Mouse (Mus musculus) right cerebral cortex, postnatal 4 days (tissue): ENCODE measurements at regions not wholly inside any gene's neighbourhood (a gene's known extent, or its start where the extent isn't known, plus 50 kb on each side); places are given as distances from the start of the nearest gene placed in this dataset.
A peak's percentile ranks its signal among the peaks of the same experiment; 100 is the strongest.
"Not testable (repeated sequence)": the region's sequence is repeated elsewhere in the genome, so short reads cannot be mapped to it uniquely, and the experiment has no call there.

Experiments
- DNase-seq: peaks from one replicate; pipeline ENCODE4 v3.0.0-alpha.2; 2022

DNA sequence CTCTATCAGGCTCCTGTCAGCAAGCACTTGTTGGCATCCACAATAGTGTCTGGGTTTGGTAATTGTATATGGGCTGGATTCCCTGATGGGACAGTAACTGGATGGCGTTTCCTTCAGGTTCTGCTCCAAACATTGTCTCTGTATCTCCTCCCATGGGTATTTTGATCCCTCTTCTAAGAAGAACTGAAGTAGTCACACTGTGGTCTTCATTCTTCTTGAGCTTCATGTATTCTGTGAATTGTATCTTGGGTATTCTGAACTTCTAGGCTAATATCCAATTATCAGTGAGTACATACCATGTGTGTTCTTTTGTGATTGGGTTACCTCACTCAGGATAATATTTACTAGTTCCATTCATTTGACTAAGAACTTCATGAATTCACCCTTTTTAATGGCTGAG, 119.2 kb upstream of the Gm21119 start:
- not testable (repeated sequence) for DNase-seq

DNA sequence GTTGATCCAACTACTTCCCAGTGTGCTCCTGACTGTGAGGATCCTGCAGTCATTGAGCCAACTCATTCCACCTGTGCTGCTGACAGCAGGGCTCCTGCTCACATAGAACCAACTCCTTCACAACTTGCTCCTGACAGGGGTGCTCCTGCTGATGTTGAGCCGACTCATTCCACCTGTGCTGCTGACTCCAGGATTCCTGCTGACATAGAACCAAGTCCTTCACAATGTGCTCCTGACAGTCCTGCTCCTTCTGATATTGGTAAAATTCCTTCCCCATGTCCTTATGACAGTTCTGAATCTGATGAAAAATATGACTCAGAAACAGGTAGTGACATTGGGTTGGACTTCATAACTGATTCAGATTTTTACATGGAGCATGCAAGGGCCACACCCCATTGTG, 100.8 kb upstream of the Gm21119 start:
- DNase-seq = not testable (repeated sequence)

DNA sequence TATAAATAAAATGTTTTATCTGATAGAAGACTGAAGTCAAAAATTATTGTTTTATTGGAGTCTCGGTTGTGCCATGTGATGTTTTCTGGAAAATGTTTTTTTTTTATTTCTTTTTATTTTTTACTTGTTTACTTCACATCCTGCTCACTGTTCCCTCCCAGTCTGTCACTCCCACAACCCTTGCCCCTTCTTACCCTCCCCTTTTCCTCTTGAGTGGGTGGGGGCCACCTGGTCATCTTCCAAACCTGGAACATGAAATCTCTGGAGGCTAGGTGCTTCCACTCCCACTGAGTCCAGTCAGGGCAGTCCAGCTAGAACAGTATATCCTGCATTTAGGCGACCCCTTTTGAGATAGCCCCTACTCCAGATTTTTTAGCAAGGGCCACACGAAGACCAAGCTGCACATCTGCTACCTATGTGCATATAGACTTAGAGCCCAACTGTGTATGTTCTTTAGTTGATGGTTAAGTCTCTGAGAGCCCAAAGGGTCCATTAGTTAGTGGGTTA, 98.3 kb upstream of the Gm21119 start:
- DNase-seq = not testable (repeated sequence)

DNA sequence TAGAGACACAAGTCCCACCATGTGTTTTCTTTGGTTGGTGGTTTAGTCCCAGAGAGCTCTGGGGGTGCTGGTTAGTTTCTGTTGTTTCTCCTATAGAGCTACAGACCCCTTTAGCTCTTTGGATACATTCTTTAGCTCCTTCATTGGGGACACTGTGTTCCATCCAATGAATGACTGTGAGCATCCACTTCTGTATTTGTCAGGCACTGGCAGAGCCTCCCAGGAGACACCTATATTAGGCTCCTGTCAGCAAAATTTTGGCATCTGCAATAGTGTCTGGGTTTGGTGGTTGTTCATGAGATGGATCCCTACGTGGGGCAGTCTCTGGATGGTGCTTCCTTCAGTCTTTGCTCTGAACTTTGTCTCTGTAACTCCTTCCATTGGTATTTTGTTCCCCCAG, 97.2 kb upstream of the Gm21119 start:
- DNase-seq = not testable (repeated sequence)

DNA sequence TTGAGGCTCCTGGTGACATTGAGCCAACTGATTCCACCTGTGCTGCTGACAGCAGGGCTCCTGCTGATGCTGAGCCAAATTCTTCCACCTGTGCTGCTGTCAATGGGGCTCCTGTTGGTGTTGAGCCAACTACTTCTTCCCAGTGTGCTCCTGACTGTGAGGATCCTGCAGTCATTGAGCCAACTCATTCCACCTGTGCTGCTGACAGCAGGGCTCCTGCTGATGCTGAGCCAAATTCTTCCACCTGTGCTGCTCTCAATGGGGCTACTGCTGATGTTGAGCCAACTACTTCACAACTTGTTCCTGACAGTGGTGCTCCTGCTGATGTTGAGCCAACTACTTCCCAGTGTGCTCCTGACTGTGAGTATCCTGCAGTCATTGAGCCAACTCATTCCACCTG, 90.2 kb upstream of the Gm21119 start:
- DNase-seq = not testable (repeated sequence)

DNA sequence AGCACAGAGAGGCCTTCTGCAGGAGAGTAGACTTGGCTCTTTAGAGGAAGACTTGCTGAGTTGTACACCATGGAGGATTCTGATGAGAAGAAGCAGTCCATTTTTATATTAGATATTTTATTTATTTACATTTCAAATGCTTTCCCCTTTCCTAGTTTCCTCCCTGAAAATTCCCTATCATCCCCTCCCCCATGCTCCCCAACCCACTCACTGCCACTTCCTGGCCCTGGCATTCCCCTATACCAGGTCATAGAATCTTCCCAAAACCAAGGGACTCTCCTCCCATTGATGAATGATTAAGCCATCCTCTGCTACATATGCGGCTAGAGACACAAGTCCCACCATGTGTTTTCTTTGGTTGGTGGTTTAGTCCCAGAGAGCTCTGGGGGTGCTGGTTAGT, 85.7 kb upstream of the Gm21119 start:
- DNase-seq = not testable (repeated sequence)

DNA sequence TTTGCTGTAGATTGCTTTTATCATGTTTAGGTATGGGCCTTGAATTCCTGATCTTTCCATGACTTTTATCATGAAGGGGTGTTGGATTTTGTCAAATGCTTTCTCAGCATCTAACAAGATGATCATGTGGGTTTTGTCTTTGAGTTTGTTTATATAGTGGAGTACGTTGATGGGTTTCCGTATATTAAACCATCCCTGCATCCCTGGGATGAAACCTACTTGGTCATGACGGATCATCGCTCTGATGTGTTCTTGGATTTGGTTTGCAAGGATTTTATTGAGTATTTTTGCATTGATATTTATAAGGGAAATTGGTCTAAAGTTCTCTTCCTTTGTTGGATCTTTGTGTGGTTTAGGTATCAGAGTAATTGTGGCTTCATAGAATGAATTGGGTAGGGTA, 75.7 kb upstream of the Gm21119 start:
- DNase-seq = not testable (repeated sequence)

DNA sequence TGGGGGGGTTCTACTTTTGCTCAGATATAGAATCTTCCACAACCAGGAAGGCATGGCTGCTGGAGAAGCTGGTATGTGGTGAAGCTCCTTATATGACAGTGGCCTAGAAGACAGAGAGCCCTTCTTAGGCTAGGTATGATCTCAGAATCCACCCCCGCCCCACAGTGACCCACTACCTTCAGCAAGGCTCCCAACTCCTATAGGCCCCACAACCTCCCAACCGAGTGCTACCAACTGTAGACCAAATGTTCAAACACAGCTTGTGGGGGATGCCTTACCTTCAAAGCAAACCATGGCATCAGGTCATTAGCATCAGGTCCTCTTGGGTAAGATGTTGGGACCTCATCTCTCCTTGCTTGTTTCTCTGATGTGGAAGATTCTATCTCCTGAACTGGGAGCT, 70.6 kb upstream of the Gm21119 start:
- DNase-seq = not testable (repeated sequence)

DNA sequence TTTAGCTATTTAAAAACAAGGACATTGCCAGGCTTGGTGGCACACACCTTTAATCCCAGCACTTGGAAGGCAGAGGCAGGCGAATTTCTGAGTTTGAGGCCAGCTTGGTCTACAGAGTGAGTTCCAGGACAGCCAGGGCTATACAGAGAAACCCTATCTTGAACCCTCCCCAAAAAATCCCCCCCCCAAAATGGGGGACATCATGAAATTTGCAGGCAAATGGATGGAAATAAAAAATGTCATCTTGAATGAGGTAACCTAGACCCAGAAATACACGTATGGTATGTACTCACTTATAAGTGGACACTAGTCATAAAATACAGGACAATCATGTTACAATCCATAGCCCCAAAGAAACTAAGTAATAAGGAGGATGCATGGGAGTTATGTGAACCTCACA, 69.4 kb upstream of the Gm21119 start:
- peak; percentile 1 for DNase-seq

DNA sequence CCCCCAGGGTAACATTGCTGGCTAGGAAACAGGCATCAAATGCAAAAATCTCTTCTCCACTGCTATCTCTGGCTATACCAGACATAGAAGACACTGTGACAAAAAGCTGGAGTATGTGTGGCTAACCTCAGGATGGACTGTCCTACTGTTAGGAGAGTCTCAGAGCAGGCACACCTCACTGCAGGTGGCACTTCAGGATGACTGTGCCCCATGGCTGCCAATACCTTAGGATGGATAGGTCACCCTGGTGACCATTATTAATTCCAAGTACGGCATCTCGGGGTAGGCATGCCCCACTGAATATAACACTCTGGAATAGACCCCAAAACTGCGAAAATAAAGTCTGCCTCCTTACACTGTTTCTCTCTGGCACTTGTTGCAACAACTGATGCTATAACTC, 68.3 kb upstream of the Gm21119 start:
- DNase-seq = not testable (repeated sequence)

DNA sequence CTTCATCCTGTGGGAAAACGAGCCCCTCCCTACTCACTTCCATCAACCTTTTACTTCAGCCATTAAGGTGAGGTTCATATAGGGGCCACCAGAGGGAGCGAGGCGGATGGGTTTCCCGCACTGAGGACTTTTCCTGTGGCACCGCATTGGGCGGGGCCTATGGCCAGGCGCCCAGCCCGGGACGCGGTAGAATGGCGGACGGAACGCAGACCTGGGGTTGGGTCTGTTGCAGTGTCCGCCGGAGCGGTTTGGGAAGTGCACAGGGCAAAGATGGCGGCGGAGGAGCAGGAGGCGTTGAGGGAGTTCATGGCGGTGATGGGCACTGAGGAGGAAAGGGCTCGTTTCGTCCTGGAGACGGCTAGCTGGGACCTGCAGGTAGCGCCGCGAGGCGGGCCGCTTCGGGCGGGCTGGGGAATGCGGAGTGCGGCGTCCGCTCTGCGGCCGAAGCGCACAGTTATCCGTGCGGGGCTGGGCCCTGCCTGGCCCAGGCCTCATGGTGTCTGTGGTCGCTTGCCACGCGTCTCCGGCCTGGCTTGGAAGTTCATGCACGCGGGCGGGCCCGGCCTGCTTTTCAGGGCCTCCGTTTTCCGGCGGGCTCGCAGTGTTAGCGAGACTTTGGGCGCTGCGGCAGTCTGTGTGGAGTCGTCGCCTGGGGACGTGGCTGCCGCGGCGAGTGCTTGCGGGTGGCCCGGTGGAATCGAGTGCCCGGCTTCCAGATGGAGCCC, 64.5 kb upstream of the Gm21119 start:
- peak; percentile 62 for DNase-seq

DNA sequence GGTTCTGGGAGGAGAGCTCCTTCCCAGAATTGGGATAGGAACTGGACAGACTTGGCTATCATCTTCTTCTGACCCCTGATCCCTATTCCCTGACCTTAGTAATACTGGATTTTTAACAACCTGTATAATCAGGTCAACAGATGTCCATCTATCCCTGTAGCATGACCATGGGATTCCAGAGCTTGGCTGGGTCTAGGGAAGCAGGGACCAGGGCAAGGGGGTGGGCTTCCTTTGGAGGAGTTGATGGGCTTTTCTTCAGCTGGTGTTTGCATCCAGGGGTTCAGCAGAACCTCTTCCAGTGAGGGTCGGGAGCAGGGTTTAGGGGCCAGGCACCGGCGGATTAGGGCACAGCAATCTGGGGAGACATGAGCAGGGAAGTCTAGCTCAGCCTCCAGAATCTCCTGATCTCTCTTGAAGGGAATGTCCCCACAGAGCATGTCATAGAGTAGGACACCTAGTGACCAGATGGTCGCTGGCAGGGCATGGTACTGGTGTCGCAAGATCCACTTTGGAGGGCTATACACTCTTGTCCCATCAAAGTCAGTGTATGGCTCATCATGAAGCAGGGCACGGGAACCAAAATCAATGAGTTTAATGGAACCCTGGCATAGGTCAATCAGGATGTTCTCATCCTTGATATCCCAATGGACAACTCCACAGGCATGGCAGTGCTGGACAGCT, 58.1 kb upstream of the Gm21119 start:
- DNase-seq = not testable (repeated sequence)

DNA sequence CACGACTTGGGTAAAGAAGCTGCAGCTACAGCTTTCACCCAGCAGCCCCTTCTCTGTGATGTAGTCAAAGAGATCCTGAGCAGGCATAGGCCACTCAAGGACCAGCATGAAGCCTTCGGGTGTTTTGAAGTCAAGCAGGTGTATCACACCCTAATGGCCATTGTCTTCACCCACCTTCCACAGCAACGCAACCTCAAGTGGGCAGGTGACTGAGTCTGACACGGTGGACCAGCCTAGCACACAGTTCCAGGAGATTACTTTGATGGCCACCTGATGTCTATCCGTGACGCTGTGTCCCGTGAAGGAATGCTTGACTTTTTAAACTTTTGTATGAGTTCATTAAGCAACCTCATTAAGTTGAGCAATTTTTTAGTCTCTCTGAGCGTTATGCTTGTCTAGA, 57.5 kb upstream of the Gm21119 start:
- not testable (repeated sequence) for DNase-seq

DNA sequence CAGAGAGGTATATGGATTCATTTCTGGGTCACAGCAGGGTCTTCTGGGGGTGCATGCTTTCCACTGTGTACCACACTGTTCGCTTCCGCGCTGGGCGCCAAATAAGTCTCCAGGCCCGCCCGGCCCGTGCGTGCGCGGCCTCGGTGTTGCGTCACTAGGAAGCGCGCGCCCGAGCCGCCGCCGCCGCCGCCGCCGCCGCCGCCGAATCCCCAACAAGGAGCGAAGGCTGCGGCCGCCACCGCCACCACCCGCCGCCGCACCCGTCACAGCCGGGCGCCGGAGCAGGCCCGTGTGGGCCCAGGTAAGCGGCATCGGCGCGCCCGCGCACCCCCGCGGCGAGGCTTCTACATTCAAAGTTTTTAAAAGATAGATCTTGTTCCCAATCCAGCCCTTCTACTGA, 57.1 kb upstream of the Gm21119 start:
- peak; percentile 29 for DNase-seq
